Mouse (Mus musculus): Measurements from ENCODE around the gene Pth2.

The Pth2 gene

GRCm38 (mm10) chr7:45198961-45199360 is 18.2 kb downstream of the Pth2 start:
- no peak for DNase-seq

- DNase-seq, result no peak
Observed at GRCm38 (mm10) chr7:45202654-45203053, 21.9 kb downstream of the Pth2 start.

- peak; percentile 90 to 95 for DNase-seq
Observed at GRCm38 (mm10) chr7:45204380-45205143, 23.8 kb downstream of the Pth2 start, which contains the start of gene Ccdc155. Ccdc155 (minus strand) TSS chr7:45204892.

- DNase-seq, result no peak
Observed at GRCm38 (mm10) chr7:45208260-45208659, 27.5 kb downstream of the Pth2 start.

GRCm38 (mm10) chr7:45211070-45211469 is 30.3 kb downstream of the Pth2 start:
- no peak for DNase-seq

GRCm38 (mm10) chr7:45211851-45212251 is 31.1 kb downstream of the Pth2 start, which contains the start of gene Dkkl1:
Dkkl1 (minus strand) TSS chr7:45212147.
- DNase-seq, result no peak

GRCm38 (mm10) chr7:45212356-45212755 is 31.6 kb downstream of the Pth2 start:
- no peak for DNase-seq

- DNase-seq, result no peak
Observed at GRCm38 (mm10) chr7:45213708-45214107, 32.9 kb downstream of the Pth2 start.

GRCm38 (mm10) chr7:45215673-45216441 is 35.1 kb downstream of the Pth2 start, which contains the start of gene Tead2:
Tead2 (plus strand) TSS chr7:45215753.
- DNase-seq, result no peak

- DNase-seq, result no peak
Observed at GRCm38 (mm10) chr7:45216442-45217183, 35.8 kb downstream of the Pth2 start.

GRCm38 (mm10) chr7:45221680-45222079 is 40.9 kb downstream of the Pth2 start:
- no peak for DNase-seq

- DNase-seq, result no peak
Observed at GRCm38 (mm10) chr7:45224826-45225225, 44.0 kb downstream of the Pth2 start.

- no peak for DNase-seq
Observed at GRCm38 (mm10) chr7:45226421-45226820, 45.6 kb downstream of the Pth2 start.

- DNase-seq, result no peak
Observed at GRCm38 (mm10) chr7:45228548-45228947, 47.8 kb downstream of the Pth2 start.

GRCm38 (mm10) chr7:45229046-45229445 is 48.3 kb downstream of the Pth2 start:
- DNase-seq, result no peak

GRCm38 (mm10) chr7:45229459-45230203 is 48.8 kb downstream of the Pth2 start:
- no peak for DNase-seq

GRCm38 (mm10) chr7:45231192-45231591 is 50.4 kb downstream of the Pth2 start:
- DNase-seq, result no peak

All from thymus, postnatal 36 days (tissue).